Mouse (Mus musculus) cerebellum, adult 2 months (tissue): ENCODE results near the gene Akap2.

Source experiments
- CTCF ChIP-seq: fragments of 200-500 bp; IDR thresholded peaks from 2 replicates; pipeline ENCODE4 v1.5.1; 2011; ENCODE audit warnings: low read depth, mild to moderate bottlenecking, control low read depth, low read length, moderate library complexity, borderline replicate concordance; ENCODE audit not compliant: insufficient read depth
- POLR2A ChIP-seq: fragments of 200-500 bp; IDR thresholded peaks from 2 replicates; pipeline ENCODE4 v1.6.1; 2011; ENCODE audit warnings: low read length, control low read depth, borderline replicate concordance; ENCODE audit not compliant: insufficient read depth

- no peak for TF ChIP-seq CTCF
- no peak for TF ChIP-seq POLR2A
These were observed 129.0 kb downstream of the Akap2 start for GRCm38 (mm10) chr4:57846381-57846990.
